Mouse (Mus musculus) spleen, adult 2 months (tissue): ENCODE measurements around the gene Duxbl3. TPM values are rescaled to one million over a fixed set of nuclear protein-coding genes. Genes with fewer than 3 reads are reported as not detected.

Source experiments
- DNase-seq, 2 experiments: peaks; one replicate each; pipeline versions ENCODE4 v3.0.0 to v3.0.0-alpha.2; 2012 to 2021; ENCODE audit warnings: low spot score in 2 of 2, low read depth in 1 of 2
- H3K27ac ChIP-seq: fragments of 200-500 bp; 2 replicates; pipeline ENCODE4 v1.5.1; 2012; ENCODE audit warnings: low read length, inconsistent platforms; ENCODE audit not compliant: insufficient read depth
- H3K27me3 ChIP-seq: fragments of 200-500 bp; 2 replicates; pipeline ENCODE4 v1.6.1; 2012; ENCODE audit warnings: mild to moderate bottlenecking, moderate library complexity, low read length, inconsistent platforms; ENCODE audit not compliant: control insufficient read depth, insufficient read depth
- H3K36me3 ChIP-seq: fragments of 200-500 bp; 2 replicates; pipeline ENCODE4 v1.6.1; 2012; ENCODE audit warnings: mild to moderate bottlenecking, low read length, inconsistent platforms; ENCODE audit not compliant: control insufficient read depth, insufficient read depth
- H3K4me1 ChIP-seq: fragments of 200-500 bp; 2 replicates; pipeline ENCODE4 v1.6.1; 2011; ENCODE audit warnings: inconsistent platforms; ENCODE audit not compliant: control insufficient read depth, insufficient read depth, insufficient read length
- H3K4me3 ChIP-seq: fragments of 200-500 bp; 2 replicates; pipeline ENCODE4 v1.5.1; 2011; ENCODE audit warnings: mild to moderate bottlenecking, inconsistent platforms; ENCODE audit not compliant: insufficient read depth, insufficient read length; ENCODE audit errors: extremely low read depth
- CTCF ChIP-seq: fragments of 200-500 bp; IDR thresholded peaks from 2 replicates; pipeline ENCODE4 v1.5.1; 2011; ENCODE audit warnings: mild to moderate bottlenecking, inconsistent platforms; ENCODE audit not compliant: insufficient read depth, insufficient read length, insufficient replicate concordance; ENCODE audit errors: extremely low read depth
- POLR2A ChIP-seq: fragments of 200-500 bp; IDR thresholded peaks from 2 replicates; pipeline ENCODE4 v1.6.1; 2011; ENCODE audit warnings: low read depth, low read length, inconsistent platforms
- WGBS: fragments of 180-500 bp; shearing (Covaris S2); methylation state at CpG from one replicate; pipeline ENCODE4 v1.1.7; 2018; 5-methylcytosine and 5-hydroxymethylcytosine counted together
- polyA plus RNA-seq: library from polyadenylated mRNA; depleted of rRNA; stranded (reverse); fragments of >200 nt; gene quantifications from 2 replicates; pipeline ENCODE4 v1.2.3, GENCODE M21; 2012; rRNA removed

Gene Duxbl3
- polyA plus RNA-seq, 1 experiment, result not detected

DNA sequence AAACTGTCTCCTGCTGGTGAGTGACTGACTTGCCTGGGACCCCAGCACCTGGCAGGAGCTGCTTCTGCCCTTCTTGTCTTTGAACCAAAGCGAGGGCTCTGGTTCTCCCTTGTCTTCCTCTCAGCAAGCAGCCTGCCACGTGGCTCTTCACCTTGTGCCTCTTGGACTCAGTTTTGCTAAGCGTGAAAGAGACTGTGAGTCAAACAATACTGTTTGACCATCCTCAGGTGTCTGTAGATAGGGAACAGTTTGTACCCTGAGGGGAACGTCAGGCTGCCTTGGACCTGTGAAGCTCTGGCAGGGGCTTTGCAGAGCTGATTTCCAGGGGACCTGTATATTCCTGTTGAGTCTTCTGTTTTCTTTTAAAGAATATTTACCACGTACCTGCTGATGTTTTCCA lies 39.7 kb downstream of the Duxbl3 start:
- Histone ChIP-seq H3K36me3 (no peaks in the 10 kb centered on the region), H3K4me1 (no peaks in the 10 kb centered on the region), H3K27me3 (no peaks in the 10 kb centered on the region), H3K4me3 (no peak overlapping the region), H3K27ac (no peak overlapping the region)
- WGBS, result 80% methylated on average over 5 of the region's 5 CpGs
- no peak for DNase-seq
- TF ChIP-seq CTCF (no peak), POLR2A (no peak)

DNA sequence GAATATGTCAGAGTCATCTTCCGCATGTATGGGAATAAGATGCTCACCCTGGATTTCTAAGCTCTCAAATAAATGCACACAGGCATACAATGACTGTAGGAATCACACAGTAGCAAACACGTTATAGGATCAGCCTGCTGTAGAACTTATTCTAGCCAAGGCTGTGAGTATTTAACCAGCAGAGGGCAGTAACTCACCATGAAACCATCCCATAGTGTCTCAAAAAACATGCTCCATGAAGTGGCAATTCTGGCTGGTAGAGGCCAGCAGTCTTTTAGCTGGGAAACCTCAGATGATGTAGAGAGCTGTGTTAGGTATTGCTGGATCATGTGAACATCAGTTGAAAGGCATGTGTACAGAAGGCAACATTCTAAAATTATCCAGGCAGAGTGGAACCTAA lies 45.3 kb downstream of the Duxbl3 start:
- H3K27ac ChIP-seq, result no peak overlapping the region
- DNase-seq, result no peak
- H3K4me1 ChIP-seq, result no peaks in the 10 kb centered on the region
- H3K36me3 ChIP-seq, result no peaks in the 10 kb centered on the region
- no peaks in the 10 kb centered on the region for H3K27me3 ChIP-seq
- H3K4me3 ChIP-seq, result no peak overlapping the region
- WGBS, result 37% methylated on average over 2 of the region's 2 CpGs
- TF ChIP-seq CTCF, result no peak
- no peak for TF ChIP-seq POLR2A

DNA sequence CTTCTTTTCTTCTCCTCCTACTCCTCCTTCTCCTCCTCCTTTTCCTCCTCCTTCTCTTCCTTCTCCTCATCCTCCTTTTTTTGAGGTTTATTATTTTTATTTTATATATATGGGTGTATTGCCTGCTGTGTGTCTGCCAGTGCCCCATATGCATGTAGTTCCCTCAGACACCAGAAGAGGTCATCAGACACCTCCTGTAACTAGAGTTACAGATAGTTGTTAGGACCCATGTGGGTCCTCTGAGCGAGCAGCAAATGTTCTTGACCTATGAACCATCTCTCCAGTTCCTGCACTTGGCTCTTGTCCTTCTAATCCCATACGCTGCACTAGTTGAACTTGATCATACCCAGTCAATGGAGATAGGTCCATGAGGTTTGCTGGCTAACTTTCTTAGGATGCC lies 48.3 kb downstream of the Duxbl3 start:
- H3K4me3 ChIP-seq, result no peak overlapping the region
- no peaks in the 10 kb centered on the region for H3K4me1 ChIP-seq
- 49% methylated on average over 2 of the region's 2 CpGs for WGBS
- no peak for DNase-seq
- H3K27ac ChIP-seq, result no peak overlapping the region
- no peak for TF ChIP-seq CTCF
- H3K27me3 ChIP-seq, result no peaks in the 10 kb centered on the region
- H3K36me3 ChIP-seq, result no peaks in the 10 kb centered on the region

DNA sequence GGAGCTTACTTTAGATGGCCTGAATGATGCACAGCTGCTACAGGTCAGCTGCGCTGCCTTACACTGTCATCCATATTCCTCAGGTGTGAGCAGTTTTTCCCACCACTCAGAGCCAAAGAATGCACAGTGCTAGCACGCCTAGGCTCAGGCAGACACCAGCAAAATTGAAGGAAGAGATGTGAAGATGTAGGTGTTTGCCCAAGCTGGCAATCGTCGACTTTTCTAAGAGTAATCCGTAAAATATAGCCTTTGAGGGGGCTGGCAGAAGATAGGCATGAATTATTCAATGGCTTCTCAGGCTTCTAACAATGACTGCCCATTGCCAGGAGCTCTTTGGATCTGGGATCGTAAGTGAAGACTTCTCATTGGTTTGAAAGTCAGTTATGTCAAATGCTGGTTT lies 51.1 kb downstream of the Duxbl3 start:
- no peak for DNase-seq
- Histone ChIP-seq H3K4me3 (no peak overlapping the region), H3K36me3 (no peaks in the 10 kb centered on the region), H3K27ac (no peak overlapping the region), H3K27me3 (no peaks in the 10 kb centered on the region), H3K4me1 (no peaks in the 10 kb centered on the region)
- 90% methylated on average over 6 of the region's 6 CpGs for WGBS
- TF ChIP-seq CTCF, result no peak

DNA sequence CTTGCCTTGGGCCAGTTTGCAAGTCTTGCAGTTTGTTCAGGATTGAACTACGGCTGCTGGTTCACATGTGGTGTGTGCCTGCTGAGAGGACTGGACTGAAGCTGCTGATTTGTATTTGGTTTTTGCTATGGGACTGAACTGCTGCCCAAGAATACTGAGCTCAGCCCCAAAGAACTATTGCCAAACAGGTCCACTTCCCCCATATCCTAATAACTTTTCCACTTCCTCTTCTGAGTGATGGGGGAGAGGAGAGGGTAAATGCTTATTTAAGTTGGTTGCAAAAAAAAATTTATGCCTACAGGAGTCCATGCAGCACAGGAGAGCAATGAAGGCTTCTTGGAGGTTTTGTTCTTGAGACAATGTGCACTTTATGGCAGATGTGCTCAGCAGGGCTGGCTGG lies 51.7 kb downstream of the Duxbl3 start:
- no peak for TF ChIP-seq CTCF
- TF ChIP-seq POLR2A, result no peak
- 77% methylated on average over 1 of the region's 1 CpGs for WGBS
- no peak for DNase-seq

DNA sequence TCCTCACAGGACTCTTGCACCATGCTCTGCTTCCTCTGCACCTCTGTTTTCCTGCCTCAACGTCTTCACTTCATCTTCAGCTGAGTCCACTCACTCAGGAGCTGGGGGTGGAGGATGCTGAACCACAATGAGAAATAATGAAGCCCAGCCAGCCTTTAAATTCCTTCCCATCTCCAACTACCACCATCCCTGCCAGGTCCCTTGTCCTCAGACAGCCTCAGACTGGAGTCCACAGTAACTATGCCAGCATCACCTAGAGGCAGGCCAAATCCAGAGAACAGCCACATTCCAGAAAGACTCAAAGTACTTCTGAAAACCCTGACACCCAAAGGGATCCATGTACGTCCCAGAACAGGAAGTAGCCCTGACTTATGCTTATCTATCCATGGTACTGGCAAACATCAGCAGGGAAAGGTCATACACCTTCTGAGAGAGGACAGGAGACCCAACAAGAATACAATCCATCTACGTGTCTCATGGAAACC lies 58.5 kb downstream of the Duxbl3 start:
- H3K27ac ChIP-seq, result no peak overlapping the region
- no peaks in the 10 kb centered on the region for H3K36me3 ChIP-seq
- H3K27me3 ChIP-seq, result no peaks in the 10 kb centered on the region
- 61% methylated on average over 3 of the region's 3 CpGs for WGBS
- H3K4me3 ChIP-seq, result no peak overlapping the region
- no peaks in the 10 kb centered on the region for H3K4me1 ChIP-seq
- no peak for DNase-seq
- TF ChIP-seq CTCF (no peak), POLR2A (no peak)

More for the DNA sequence above, 51.7 kb downstream of the Duxbl3 start:
- Histone ChIP-seq H3K4me1 (no peaks in the 10 kb centered on the region), H3K27ac (no peak overlapping the region), H3K36me3 (no peaks in the 10 kb centered on the region), H3K4me3 (no peak overlapping the region), H3K27me3 (no peaks in the 10 kb centered on the region)

Other genes starting within 250 kb of the Duxbl3 start
- gene Gm9780, start 215.3 kb upstream of the Duxbl3 start, polyA plus RNA-seq, result 73.5 and 97.8 TPM in 2 replicates
- 7.2 and 10.3 TPM in 2 replicates for gene Tmem254c, start 190.6 kb upstream of the Duxbl3 start, polyA plus RNA-seq
- not detected in 2 replicates for gene Cphx2, start 176.4 kb upstream of the Duxbl3 start, polyA plus RNA-seq
- gene Cphx3, start 175.7 kb upstream of the Duxbl3 start, polyA plus RNA-seq, result not detected in 2 replicates
- 0.19 and 0.33 TPM in 2 replicates for gene Duxbl2, start 139.6 kb upstream of the Duxbl3 start, polyA plus RNA-seq
- gene Plac9b, start 75.5 kb upstream of the Duxbl3 start, polyA plus RNA-seq, result 13.0 and 17.8 TPM in 2 replicates
- gene Tmem254b, start 50.9 kb upstream of the Duxbl3 start, polyA plus RNA-seq, result 7.9 and 8.1 TPM in 2 replicates